8 mouse cellular contexts compared by ENCODE assay signal in genomic region chr9:57158013-57158470, GRCm38 (mm10). TPM values are rescaled to one million over a fixed set of nuclear protein-coding genes. Genes with fewer than 3 reads are reported as not detected.
DNase-seq lines count a peak whose midpoint lies in the region; ATAC-seq and TF ChIP-seq lines count a peak whose summit lies in the region.

Gene Commd4, minus strand, starts transcription at chr9:57158331.

- peak; percentile 80 for ATAC-seq in heart, embryonic 11.5 days (replicated peaks; ENCODE audit: insufficient number of reproducible peaks, low FRiP score, low TSS enrichment)
- ATAC-seq in kidney, embryonic 16.5 days (ENCODE audit: low FRiP score, low TSS enrichment): peak; percentile 80

- H3K9me3 ChIP-seq in erythroblast, embryonic 14.5 days (ENCODE audit: control insufficient read depth, low read length): no peaks in the 10 kb centered on the region
- H3K9me3 ChIP-seq in heart, embryonic 11.5 days (replicated peaks; ENCODE audit: control insufficient read depth, low read length): no peaks in the 10 kb centered on the region
- no peaks in the 10 kb centered on the region for H3K9me3 ChIP-seq in kidney, embryonic 16.5 days (ENCODE audit: low read length)

- no peaks in the 10 kb centered on the region for H3K79me3 ChIP-seq in C2C12 (ENCODE audit: low read depth)

- no peak; the same call in 1 of the 2 replicates for TF ChIP-seq POLR2A in brain, embryonic 14.5 days (IDR thresholded peaks at IDR 0.05; ENCODE audit: borderline replicate concordance, extremely low read depth, insufficient read depth, insufficient read length, poor library complexity, severe bottlenecking)
- no peak for TF ChIP-seq POLR2A in liver, adult 2 months (IDR thresholded peaks at IDR 0.05; ENCODE audit: extremely low read depth, insufficient read depth, low read length)
- TF ChIP-seq POLR2A in myocyte (IDR thresholded peaks at IDR 0.05; ENCODE audit: insufficient read length, low read depth): no peak

- peak; percentile 99 for DNase-seq in brain, embryonic 14.5 days (ENCODE audit: low read depth)
- peak; percentile 91 for DNase-seq in liver, adult 2 months (ENCODE audit: extremely low read depth, low read depth, low spot score)
- peak; percentile 92 for DNase-seq in splenic B cell, adult 2 months (ENCODE audit: low read depth, low spot score)

- H3K79me2 ChIP-seq in C2C12 (ENCODE audit: control insufficient read depth, insufficient read depth) (no peaks in the 10 kb centered on the region), myocyte (ENCODE audit: control insufficient read depth, insufficient read depth) (no peaks in the 10 kb centered on the region)
- no peaks in the 10 kb centered on the region for H3K79me2 ChIP-seq in liver, adult 2 months (ENCODE audit: control insufficient read depth, insufficient read depth, low read length)

- peak within 1 kb of the TSS; percentile 50 for H3ac ChIP-seq in C2C12 (ENCODE audit: control insufficient read depth, insufficient read length, low read depth)
- peak within 1 kb of the TSS; percentile 53 for H3ac ChIP-seq in myocyte (ENCODE audit: control insufficient read depth, insufficient read length)

- H3K36me3 ChIP-seq in C2C12 (ENCODE audit: control insufficient read depth, insufficient read depth) (no peaks in the 10 kb centered on the region), myocyte (ENCODE audit: control insufficient read depth, insufficient read depth) (no peaks in the 10 kb centered on the region)
- H3K36me3 ChIP-seq in erythroblast, embryonic 14.5 days (ENCODE audit: control insufficient read depth): peaks cover 23% of the 10 kb centered on the region
- no peaks in the 10 kb centered on the region for H3K36me3 ChIP-seq in heart, embryonic 11.5 days (ENCODE audit: control insufficient read depth, insufficient read depth, low read length)
- peaks cover 12% of the 10 kb centered on the region for H3K36me3 ChIP-seq in kidney, embryonic 16.5 days (ENCODE audit: insufficient read depth, low read length)
- H3K36me3 ChIP-seq in liver, adult 2 months (ENCODE audit: control insufficient read depth, insufficient read depth, low read length): no peaks in the 10 kb centered on the region
- H3K36me3 ChIP-seq in splenic B cell, adult 2 months (ENCODE audit: control insufficient read depth, insufficient read depth, low read length, poor library complexity, severe bottlenecking): peaks cover 3% of the 10 kb centered on the region; the same call in 1 of the 2 replicates

- H3K4me3 ChIP-seq in C2C12 (ENCODE audit: insufficient read depth, poor library complexity, severe bottlenecking) (peak within 1 kb of the TSS; percentile 49), myocyte (peak within 1 kb of the TSS; percentile 29)
- peak within 1 kb of the TSS; percentile 92 for H3K4me3 ChIP-seq in erythroblast, embryonic 14.5 days (replicated peaks)
- peak within 1 kb of the TSS; percentile 88 for H3K4me3 ChIP-seq in heart, embryonic 11.5 days (ENCODE audit: low read depth, low read length)
- peak within 1 kb of the TSS; percentile 91 for H3K4me3 ChIP-seq in kidney, embryonic 16.5 days (ENCODE audit: low read length)
- peak within 1 kb of the TSS; percentile 92 for H3K4me3 ChIP-seq in liver, adult 2 months (ENCODE audit: insufficient read depth, low read depth, low read length)

- WGBS in heart, embryonic 11.5 days (ENCODE audit: insufficient replicate concordance): under 1% methylated on average over 24 of the region's 24 CpGs
- WGBS in kidney, embryonic 16.5 days: under 1% methylated on average over 24 of the region's 24 CpGs
- WGBS in liver, adult 2 months: under 1% methylated on average over 24 of the region's 24 CpGs

- peak within 1 kb of the TSS; percentile 76 for H3K9ac ChIP-seq in heart, embryonic 11.5 days (ENCODE audit: low read depth, low read length)
- peak within 1 kb of the TSS; percentile 87 for H3K9ac ChIP-seq in kidney, embryonic 16.5 days (replicated peaks; ENCODE audit: low read length)
- H3K9ac ChIP-seq in liver, adult 2 months (ENCODE audit: low read depth, low read length): peak within 1 kb of the TSS; percentile 72

- peaks cover 21% of the 10 kb centered on the region for H3K4me1 ChIP-seq in erythroblast, embryonic 14.5 days (ENCODE audit: control insufficient read depth)
- H3K4me1 ChIP-seq in heart, embryonic 11.5 days (ENCODE audit: control insufficient read depth, insufficient read depth, low read length): peaks cover 6% of the 10 kb centered on the region; the same call in 1 of the 2 replicates
- peaks cover 8% of the 10 kb centered on the region for H3K4me1 ChIP-seq in kidney, embryonic 16.5 days (ENCODE audit: insufficient read depth, low read length)
- H3K4me1 ChIP-seq in liver, adult 2 months (ENCODE audit: control insufficient read depth, insufficient read depth, low read length): no peaks in the 10 kb centered on the region; the same call in 1 of the 2 replicates

- TF ChIP-seq CTCF in C2C12 (IDR thresholded peaks at IDR 0.05; ENCODE audit: control insufficient read depth, insufficient read depth, insufficient read length): no peak
- no peak for TF ChIP-seq CTCF in brain, embryonic 14.5 days (IDR thresholded peaks at IDR 0.05; ENCODE audit: borderline replicate concordance, extremely low read depth, insufficient read depth, insufficient read length)
- TF ChIP-seq CTCF in liver, adult 2 months (IDR thresholded peaks at IDR 0.05; ENCODE audit: low read depth, low read length): no peak

- H3K4me2 ChIP-seq in heart, embryonic 11.5 days: peak within 1 kb of the TSS; percentile 76
- H3K4me2 ChIP-seq in kidney, embryonic 16.5 days (replicated peaks; ENCODE audit: low read depth, low read length): peak within 1 kb of the TSS; percentile 99
- H3K4me2 ChIP-seq in myocyte (ENCODE audit: low read depth): peak within 1 kb of the TSS; percentile 78

- H3K27ac ChIP-seq in heart, embryonic 11.5 days (ENCODE audit: low read depth, low read length): 0 out of 2 replicates have a peak within 1 kb of the TSS, but pooled peaks have one; percentile 29
- H3K27ac ChIP-seq in kidney, embryonic 16.5 days (ENCODE audit: low read length): 0 out of 2 replicates have a peak within 1 kb of the TSS, but pooled peaks have one; percentile 37
- H3K27ac ChIP-seq in liver, adult 2 months (replicated peaks; ENCODE audit: insufficient read depth, low read depth, low read length): 0 out of 2 replicates have a peak within 1 kb of the TSS, but pooled peaks have one; percentile 13

- H3K27me3 ChIP-seq in C2C12 (ENCODE audit: control insufficient read depth, insufficient read depth, insufficient read length) (no peaks in the 10 kb centered on the region), myocyte (ENCODE audit: control insufficient read depth, insufficient read depth, insufficient read length) (no peaks in the 10 kb centered on the region)
- no peaks in the 10 kb centered on the region for H3K27me3 ChIP-seq in erythroblast, embryonic 14.5 days (ENCODE audit: control insufficient read depth)
- no peaks in the 10 kb centered on the region for H3K27me3 ChIP-seq in heart, embryonic 11.5 days (ENCODE audit: control insufficient read depth, insufficient read depth, low read length)
- no peaks in the 10 kb centered on the region for H3K27me3 ChIP-seq in kidney, embryonic 16.5 days (ENCODE audit: insufficient read depth, low read length)
- no peaks in the 10 kb centered on the region for H3K27me3 ChIP-seq in liver, adult 2 months (ENCODE audit: control insufficient read depth, insufficient read depth, low read length)
- no peaks in the 10 kb centered on the region for H3K27me3 ChIP-seq in splenic B cell, adult 2 months (ENCODE audit: control insufficient read depth, insufficient read depth, low read length, poor library complexity, severe bottlenecking)

TF ChIP-seq in C2C12, 6 proteins besides CTCF, POLR2A, EP300 and RAD21:
- TF ChIP-seq CEBPB (IDR thresholded peaks at IDR 0.05; ENCODE audit: low read depth) (peak; percentile 43), MYOD1 (IDR thresholded peaks at IDR 0.05; ENCODE audit: control insufficient read depth, insufficient read length, low read depth) (no peak), USF1 (IDR thresholded peaks at IDR 0.05; ENCODE audit: low read depth) (peak; percentile 99)
TF ChIP-seq in C2C12: peak in this region for 2.

TF ChIP-seq in myocyte, 11 proteins besides CTCF, POLR2A, EP300 and RAD21:
- TF ChIP-seq MYOG (IDR thresholded peaks at IDR 0.05; ENCODE audit: control insufficient read depth in 1 of 3, insufficient read depth in 1 of 3, insufficient read length in 2 of 3, low read depth in 2 of 3): no peak
- TF ChIP-seq USF1 (IDR thresholded peaks at IDR 0.05; ENCODE audit: low read depth): peak; percentile 100
- TF ChIP-seq POLR2AphosphoS2 (IDR thresholded peaks at IDR 0.05; ENCODE audit: insufficient read length, low read depth): peak; percentile 16
- TF ChIP-seq CEBPB (IDR thresholded peaks at IDR 0.05; ENCODE audit: insufficient read depth, poor library complexity, severe bottlenecking): 0 out of 2 replicates have a peak, but pooled peaks have one; percentile 13
TF ChIP-seq in myocyte: peak in this region for 3.

RNA-seq across cellular contexts. Expression of gene Commd4, which starts in this region (rescaled TPM):
- polyA plus RNA-seq in C2C12 (2012; fragmentation: generic; extraction: Trizol): 80.9 TPM
- 174 and 315 TPM in 2 replicates for polyA plus RNA-seq in brain, embryonic 14.5 days (2012; rRNA removed)
- polyA plus RNA-seq in erythroblast, embryonic 14.5 days (2012): 3.9 and 4.1 TPM in 2 replicates
- polyA plus RNA-seq in heart, embryonic 11.5 days (2014; fragmentation: Nextera tagmentation; extraction: Ambion mirVana): 65.8 and 67.9 TPM in 2 replicates
- 107 and 130 TPM in 2 replicates for polyA plus RNA-seq in kidney, embryonic 16.5 days (2015; fragmentation: Nextera tagmentation; extraction: Ambion mirVana)
- total RNA-seq in liver, adult 2 months (2014; rRNA removed): 22.7 and 23.6 TPM in 2 replicates
- polyA plus RNA-seq in liver, adult 2 months (2012; rRNA removed): 73.5 and 86.9 TPM in 2 replicates
- 57.3 TPM for polyA plus RNA-seq in myocyte (2012; fragmentation: generic; extraction: Trizol)

Comparison
In these comparisons a context has a peak if more than half of its experiments do, and no peak if none do; other contexts are left out.
1. Peak in every context shown above with its lines: DNase-seq, ATAC-seq, H3K4me3 ChIP-seq and H3K27ac ChIP-seq.
2. RNA of gene Commd4 (polyA plus RNA-seq): 174 to 315 TPM in brain, embryonic 14.5 days, 107 to 130 TPM in kidney, embryonic 16.5 days, 73.5 to 86.9 TPM in liver, adult 2 months, 80.9 TPM in C2C12 (single experiment), 65.8 to 67.9 TPM in heart, embryonic 11.5 days and 57.3 TPM in myocyte (single experiment); 3.9 to 4.1 TPM in erythroblast, embryonic 14.5 days; every median in the first group is over 10 times any median in the second.
3. H3K4me3 ChIP-seq: peak in every context shown above with its lines; median percentile 92 in erythroblast, embryonic 14.5 days; 92 in liver, adult 2 months; 91 in kidney, embryonic 16.5 days; 88 in heart, embryonic 11.5 days; 49 in C2C12; 29 in myocyte.